Mouse (Mus musculus): ENCODE measurements at regions not wholly inside any gene's neighbourhood (a gene's known extent, or its start where the extent isn't known, plus 50 kb on each side); places are given as distances from the start of the nearest gene placed in this dataset. TPM values are rescaled to one million over a fixed set of nuclear protein-coding genes. Genes with fewer than 3 reads are reported as not detected.

- no peak for ATAC-seq
- no peak overlapping the region for H3K4me3 ChIP-seq (ENCODE audit: low read length)
- H3K9me3 ChIP-seq (ENCODE audit: control insufficient read depth, low read length) = no peaks in the 10 kb centered on the region
- H3K4me1 ChIP-seq (ENCODE audit: control insufficient read depth, insufficient read depth, low read depth, low read length) = no peaks in the 10 kb centered on the region
- no peaks in the 10 kb centered on the region for H3K36me3 ChIP-seq (ENCODE audit: control insufficient read depth, insufficient read depth, low read length)
- no peak overlapping the region for H3K27ac ChIP-seq (ENCODE audit: low read depth, low read length)
- no peak overlapping the region for H3K9ac ChIP-seq (ENCODE audit: low read depth, low read length)
- H3K4me2 ChIP-seq (ENCODE audit: low read length) = no peak overlapping the region
- WGBS = 72% methylated on average over 7 of the region's 7 CpGs
- no peaks in the 10 kb centered on the region for H3K27me3 ChIP-seq (replicated peaks; ENCODE audit: control insufficient read depth, insufficient read depth, low read length)
These were observed 55.4 kb upstream of the Pbx1 start for GRCm38 (mm10) chr1:168487492-168487891.

GRCm38 (mm10) chr1:168483651-168484050 lies 51.6 kb upstream of the Pbx1 start:
- Histone ChIP-seq H3K4me3 (ENCODE audit: low read length) (no peak overlapping the region), H3K27me3 (replicated peaks; ENCODE audit: control insufficient read depth, insufficient read depth, low read length) (no peaks in the 10 kb centered on the region)
- 77% methylated on average over 13 of the region's 13 CpGs for WGBS

More at GRCm38 (mm10) chr1:168483651-168484050, 51.6 kb upstream of the Pbx1 start:
- Histone ChIP-seq H3K9ac (ENCODE audit: low read depth, low read length) (no peak overlapping the region), H3K4me1 (ENCODE audit: control insufficient read depth, insufficient read depth, low read depth, low read length) (no peaks in the 10 kb centered on the region), H3K27ac (ENCODE audit: low read depth, low read length) (no peak overlapping the region), H3K4me2 (ENCODE audit: low read length) (no peak overlapping the region), H3K9me3 (ENCODE audit: control insufficient read depth, low read length) (no peaks in the 10 kb centered on the region), H3K36me3 (ENCODE audit: control insufficient read depth, insufficient read depth, low read length) (no peaks in the 10 kb centered on the region)
- ATAC-seq = no peak

Small RNAs in the stretch of these regions (microRNA-seq; reads per million reads assigned to microRNA genes)
- gene Mir6348 (not detected), gene Mir6354 (not detected)

Data from hindbrain, embryonic 16.5 days (tissue).